Mouse (Mus musculus) frontal cortex, postnatal 25 days (tissue): ENCODE data around the gene Litaf.

Experiments used
- DNase-seq, 2 experiments: peaks; one replicate each; pipeline ENCODE4 v3.0.0; 2022; ENCODE audit warnings: low spot score in 2 of 2

Gene Litaf

DNA sequence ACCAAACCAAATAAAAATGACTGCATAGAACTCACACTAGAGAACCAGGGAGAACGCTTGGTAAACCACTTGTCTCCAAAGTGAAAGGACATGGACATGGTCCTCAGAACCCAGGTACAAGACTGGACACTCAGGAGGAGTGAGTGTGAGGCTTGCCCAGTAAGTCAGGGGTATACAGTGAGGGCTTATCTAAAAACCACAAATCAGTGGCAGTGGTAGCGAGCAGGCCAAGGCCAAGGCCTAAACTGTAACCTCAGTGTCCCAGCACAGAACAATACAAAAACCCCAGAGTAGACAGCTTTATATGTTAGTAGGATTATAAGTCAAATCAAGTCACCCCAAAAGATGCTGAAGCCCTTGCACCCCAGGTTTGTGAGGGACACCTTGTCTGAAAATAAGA, 154.9 kb downstream of the Litaf start:
- DNase-seq = no peak

DNA sequence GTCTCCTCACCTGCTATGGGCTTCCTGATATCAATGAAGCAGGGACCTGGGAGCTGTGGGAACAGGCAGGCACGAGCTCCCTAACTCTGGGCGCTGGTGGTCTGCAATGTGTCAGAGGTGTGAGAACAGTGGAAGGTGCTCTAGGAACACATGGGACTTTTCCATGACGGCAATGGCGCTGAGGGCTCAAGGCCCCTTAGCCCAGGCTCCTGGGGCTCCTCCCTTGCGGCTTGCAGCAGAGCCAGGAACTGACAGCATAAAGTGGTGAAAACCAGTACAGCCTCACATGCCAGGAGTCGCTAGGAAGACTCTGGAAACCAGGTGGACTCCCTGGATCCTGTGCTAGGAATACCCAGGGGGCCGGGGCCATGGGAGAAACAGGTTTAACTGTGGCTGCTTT, 155.4 kb downstream of the Litaf start:
- no peak for DNase-seq
